Mouse (Mus musculus) heart, postnatal 0 days (tissue): ENCODE data around the gene Nphs1.

Experiments used
- CTCF ChIP-seq: IDR thresholded peaks from 2 replicates; pipeline ENCODE4 v1.5.1; 2016; ENCODE audit warnings: antibody characterized with exemption, control low read depth, low read depth
- EP300 ChIP-seq: IDR thresholded peaks from 2 replicates; pipeline ENCODE4 v1.6.1; 2016; ENCODE audit warnings: antibody characterized with exemption, low read depth

GRCm38 (mm10) chr7:30457629-30458330 is at the start of gene Nphs1, which contains the start of gene Kirrel2:
- no peak for TF ChIP-seq EP300
- TF ChIP-seq CTCF: no peak
